Mouse (Mus musculus) thymus, adult 2 months (tissue): Measurements from ENCODE around the gene Psmf1. TPM values are rescaled to one million over a fixed set of nuclear protein-coding genes. Genes with fewer than 3 reads are reported as not detected.

Experiments
- DNase-seq: peaks from one replicate; pipeline ENCODE4 v3.0.0; 2021
- H3K27ac ChIP-seq: fragments of 200-500 bp; 2 replicates; pipeline ENCODE4 v1.5.1; 2012; ENCODE audit warnings: low read length, control low read depth; ENCODE audit not compliant: control insufficient read depth, insufficient read depth
- H3K27me3 ChIP-seq: fragments of 200-500 bp; 2 replicates; pipeline ENCODE4 v1.6.1; 2012; ENCODE audit warnings: mild to moderate bottlenecking, low read length, moderate library complexity, mixed read lengths; ENCODE audit not compliant: control insufficient read depth, insufficient read depth
- H3K36me3 ChIP-seq: fragments of 200-500 bp; 2 replicates; pipeline ENCODE4 v1.6.1; 2012; ENCODE audit warnings: mild to moderate bottlenecking, low read length, moderate library complexity; ENCODE audit not compliant: control insufficient read depth, insufficient read depth
- H3K4me1 ChIP-seq: fragments of 200-500 bp; replicated peaks from 2 replicates; pipeline ENCODE4 v1.6.1; 2012; ENCODE audit warnings: low read length; ENCODE audit not compliant: control insufficient read depth, insufficient read depth
- H3K4me3 ChIP-seq: fragments of 200-500 bp; 2 replicates; pipeline ENCODE4 v1.5.1; 2012; ENCODE audit warnings: mild to moderate bottlenecking, low read length, control low read depth, moderate library complexity; ENCODE audit not compliant: control insufficient read depth, insufficient read depth
- CTCF ChIP-seq: fragments of 200-500 bp; IDR thresholded peaks from 2 replicates; pipeline ENCODE4 v1.5.1; 2012; ENCODE audit warnings: mild to moderate bottlenecking, control low read depth, low read length, moderate library complexity, borderline replicate concordance; ENCODE audit not compliant: control insufficient read depth, poor library complexity, insufficient read depth; ENCODE audit errors: extremely low read depth
- POLR2A ChIP-seq: fragments of 200-500 bp; IDR thresholded peaks from 2 replicates; pipeline ENCODE4 v1.6.1; 2012; ENCODE audit warnings: mild to moderate bottlenecking, low read length, control low read depth, moderate library complexity; ENCODE audit not compliant: control insufficient read depth, poor library complexity, insufficient read depth; ENCODE audit errors: extremely low read depth
- WGBS: fragments of 180-500 bp; shearing (Covaris S2); methylation state at CpG from one replicate; pipeline ENCODE4 v1.1.7; 2018; 5-methylcytosine and 5-hydroxymethylcytosine counted together
- polyA plus RNA-seq: library from polyadenylated mRNA; depleted of rRNA; stranded (reverse); fragments of >200 nt; gene quantifications from 2 replicates; pipeline ENCODE4 v1.2.3, GENCODE M21; 2012

Psmf1 gene
- polyA plus RNA-seq, 1 experiment, result 67.9 TPM

DNA sequence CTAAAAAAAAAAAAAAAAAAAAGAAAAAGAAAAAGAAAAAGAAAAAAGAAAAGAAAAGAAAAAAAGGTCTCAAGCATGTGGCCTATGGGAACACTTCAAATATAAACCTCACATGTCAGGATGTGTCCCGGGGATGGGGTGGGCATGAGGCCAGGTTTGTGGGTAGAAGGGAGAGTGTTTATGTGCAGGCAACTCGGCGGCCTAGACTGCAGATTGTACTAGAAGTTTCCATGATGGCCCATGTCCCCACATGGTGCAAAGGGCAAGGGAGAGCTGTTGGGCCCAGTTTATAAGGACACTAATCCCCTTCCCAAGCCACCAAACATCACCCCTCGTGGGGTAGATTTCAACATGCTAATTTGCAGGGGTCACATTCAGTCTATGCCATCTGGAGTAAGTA, 28.2 kb upstream of the Psmf1 start:
- DNase-seq, result no peak
- Histone ChIP-seq H3K27me3 (no peaks in the 10 kb centered on the region), H3K4me1 (no peaks in the 10 kb centered on the region), H3K4me3 (no peak overlapping the region), H3K36me3 (no peaks in the 10 kb centered on the region), H3K27ac (no peak overlapping the region)
- WGBS, result 50% methylated on average over 4 of the region's 4 CpGs
- TF ChIP-seq CTCF, result no peak
- no peak for TF ChIP-seq POLR2A

DNA sequence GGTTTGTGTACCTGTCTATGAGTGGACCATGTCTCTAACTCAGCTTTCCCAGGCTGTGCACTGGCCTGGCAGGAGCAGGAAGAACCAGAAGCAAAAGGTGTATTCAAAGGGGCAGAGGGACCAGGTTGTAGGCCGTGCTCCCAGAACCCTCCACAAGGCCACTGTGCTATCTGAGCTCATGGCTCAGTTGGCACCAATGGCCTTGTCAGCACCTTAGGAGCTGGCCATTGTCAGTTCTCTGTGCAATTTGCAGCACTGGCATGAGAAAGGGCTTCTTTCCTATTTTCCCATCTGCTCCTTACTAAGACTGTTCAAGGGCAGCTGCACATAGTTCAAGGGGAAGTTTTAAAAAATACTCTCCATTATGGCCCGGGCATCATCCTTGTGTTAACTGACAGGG, 20.6 kb upstream of the Psmf1 start:
- no peak overlapping the region for H3K27ac ChIP-seq
- WGBS, result 92% methylated on average over 2 of the region's 2 CpGs
- no peak for DNase-seq
- H3K4me3 ChIP-seq, result no peak overlapping the region
- H3K36me3 ChIP-seq, result no peaks in the 10 kb centered on the region
- H3K4me1 ChIP-seq, result no peaks in the 10 kb centered on the region
- no peak for TF ChIP-seq CTCF
- TF ChIP-seq POLR2A, result no peak
- peaks cover 4% of the 10 kb centered on the region; the same call in 1 of the 2 replicates for H3K27me3 ChIP-seq

DNA sequence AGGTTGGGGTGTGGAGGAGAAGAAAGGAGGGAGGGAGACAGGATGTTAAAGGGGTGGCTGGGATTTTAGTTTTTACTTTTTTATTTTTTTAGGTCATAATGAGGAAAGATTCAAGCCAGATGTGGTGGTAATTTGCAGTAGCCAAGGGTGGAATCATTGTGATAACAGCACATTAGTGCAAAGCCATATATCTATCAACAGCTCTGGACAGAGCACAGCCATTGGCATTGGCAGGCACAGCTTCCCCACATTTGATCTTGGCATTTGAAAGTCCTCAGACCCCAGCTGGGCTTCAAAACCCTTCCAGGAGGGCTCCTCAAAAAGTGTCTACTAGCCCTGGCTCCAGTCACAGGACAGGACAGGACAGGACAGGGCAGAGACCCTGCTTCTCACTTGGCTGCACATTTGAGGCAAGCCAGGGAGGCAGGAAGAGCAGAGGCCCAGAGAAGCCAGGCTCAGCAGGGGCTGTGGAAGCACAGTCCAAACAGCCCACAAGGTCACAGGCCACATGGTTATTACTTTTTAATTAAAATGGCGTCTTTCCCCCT, 14.9 kb upstream of the Psmf1 start:
- H3K27ac ChIP-seq, result no peak overlapping the region
- H3K36me3 ChIP-seq, result no peaks in the 10 kb centered on the region
- H3K4me1 ChIP-seq, result no peaks in the 10 kb centered on the region
- no peak for DNase-seq
- TF ChIP-seq CTCF (no peak), POLR2A (no peak)
- 47% methylated on average over 1 of the region's 1 CpGs for WGBS
- no peaks in the 10 kb centered on the region for H3K27me3 ChIP-seq
- no peak overlapping the region for H3K4me3 ChIP-seq

DNA sequence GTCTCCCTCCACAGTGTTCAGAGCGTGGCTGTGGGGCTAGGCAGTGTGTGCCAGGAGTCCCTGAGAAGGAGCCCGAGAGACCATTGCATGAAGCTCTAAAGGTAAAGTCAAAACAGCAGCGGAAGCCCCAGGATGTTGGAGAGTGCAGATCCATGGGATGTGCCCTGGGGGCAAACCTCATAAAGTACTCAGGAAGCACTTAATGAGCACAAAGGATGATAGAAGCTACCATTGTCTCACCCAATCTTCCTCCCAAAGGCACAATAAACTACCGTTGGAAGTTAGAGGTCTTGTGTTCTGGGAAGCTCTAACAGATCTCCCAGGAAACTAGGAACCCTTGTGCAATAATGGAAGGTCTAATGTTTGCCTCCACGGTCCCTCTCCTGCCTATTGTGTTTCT, 13.5 kb upstream of the Psmf1 start:
- no peak overlapping the region for H3K27ac ChIP-seq
- H3K4me3 ChIP-seq, result no peak overlapping the region
- H3K27me3 ChIP-seq, result no peaks in the 10 kb centered on the region
- 55% methylated on average over 5 of the region's 5 CpGs for WGBS
- no peak for DNase-seq
- no peaks in the 10 kb centered on the region for H3K36me3 ChIP-seq
- TF ChIP-seq POLR2A (no peak), CTCF (no peak)
- no peaks in the 10 kb centered on the region for H3K4me1 ChIP-seq

DNA sequence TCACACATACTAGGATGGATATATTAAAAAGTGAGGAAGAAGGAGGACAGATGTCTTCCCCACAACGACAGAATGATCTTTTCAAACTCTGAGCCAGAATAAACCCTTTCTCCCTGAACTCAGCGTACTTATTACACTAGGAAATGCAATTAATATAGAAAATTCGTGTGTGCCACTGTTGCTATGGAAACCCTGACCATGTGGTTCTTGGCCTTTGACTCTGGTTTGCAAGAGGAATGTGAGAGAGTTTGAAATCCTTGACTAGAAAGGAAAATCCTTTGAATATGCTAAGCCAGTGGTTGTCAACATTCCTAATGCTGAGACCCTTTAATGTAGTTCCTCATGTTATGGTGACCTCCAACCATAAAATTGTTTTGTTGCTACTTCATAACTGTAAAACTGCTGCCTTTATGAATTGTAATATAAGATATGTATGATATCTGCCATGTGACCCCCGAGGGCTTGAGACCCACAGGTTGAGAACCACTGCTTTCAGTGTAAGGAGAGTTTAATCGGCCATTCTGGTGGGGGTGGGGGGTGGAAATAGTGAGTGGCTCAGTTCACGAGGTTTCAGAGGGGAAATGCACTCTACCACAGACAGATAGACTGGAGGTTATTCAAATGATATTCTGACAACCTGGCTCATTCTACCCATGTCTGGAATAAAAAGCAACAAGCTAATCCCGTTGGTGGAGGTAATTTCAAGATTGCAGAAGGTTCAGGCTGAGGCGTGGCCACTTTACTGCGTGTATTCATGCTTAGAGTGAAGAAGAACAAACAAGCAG, 12.5 kb upstream of the Psmf1 start:
- no peak for DNase-seq
- Histone ChIP-seq H3K36me3 (no peaks in the 10 kb centered on the region), H3K27ac (no peak overlapping the region), H3K4me3 (no peak overlapping the region), H3K27me3 (no peaks in the 10 kb centered on the region), H3K4me1 (no peaks in the 10 kb centered on the region)
- TF ChIP-seq POLR2A (no peak), CTCF (no peak)
- WGBS, result 64% methylated on average over 9 of the region's 9 CpGs

DNA sequence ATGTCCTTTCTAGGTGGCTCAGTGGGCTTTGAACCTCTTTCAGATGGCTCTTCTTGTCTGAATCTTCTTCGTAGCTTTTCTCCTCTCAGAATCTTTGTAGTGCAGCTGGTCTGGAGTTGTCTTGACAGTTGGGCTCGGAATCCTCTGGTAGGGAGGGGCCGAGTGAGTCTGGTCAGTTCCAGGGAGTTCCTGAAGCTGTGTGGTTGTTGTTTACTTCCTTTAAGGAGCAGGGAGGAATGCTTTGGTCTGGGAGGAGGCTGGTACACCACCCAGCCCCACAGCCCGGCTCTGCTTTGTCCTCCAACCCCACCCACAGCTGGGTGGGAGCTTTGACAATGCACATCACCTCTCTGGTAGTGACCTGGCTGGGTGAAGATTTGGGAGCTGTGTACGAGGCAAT, 7.3 kb upstream of the Psmf1 start:
- no peak overlapping the region for H3K4me3 ChIP-seq
- TF ChIP-seq CTCF (no peak), POLR2A (no peak)
- H3K36me3 ChIP-seq, result no peaks in the 10 kb centered on the region
- WGBS, result 66% methylated on average over 5 of the region's 5 CpGs
- H3K27ac ChIP-seq, result no peak overlapping the region
- H3K27me3 ChIP-seq, result no peaks in the 10 kb centered on the region
- H3K4me1 ChIP-seq, result no peaks in the 10 kb centered on the region
- no peak for DNase-seq
